Mouse (Mus musculus) WW6 (cell line): ENCODE data around the gene Foxj1.

Experiments used
- DNase-seq: peaks from one replicate; pipeline ENCODE4 v3.0.0-alpha.2; 2013; ENCODE audit warnings: low read depth, low spot score

The Foxj1 gene

DNA sequence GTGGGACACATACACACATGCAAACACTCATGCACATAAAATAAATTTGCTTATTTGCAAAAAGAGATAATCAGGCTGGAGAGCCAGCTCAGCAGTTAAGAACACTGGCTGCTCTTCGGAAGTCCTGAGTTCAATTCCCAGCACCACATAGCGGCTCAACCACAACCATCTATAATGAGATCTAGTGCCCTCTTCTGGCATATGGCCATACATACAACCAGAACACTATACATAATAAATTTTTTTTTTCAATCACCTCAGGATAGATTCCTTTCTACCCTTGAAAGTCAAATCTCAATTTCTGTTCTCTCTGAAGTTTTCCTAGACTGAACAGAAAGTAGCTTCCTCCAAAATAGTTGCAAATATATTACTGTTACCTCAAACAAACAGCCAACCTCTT is 29.8 kb downstream of the Foxj1 start:
- no peak for DNase-seq

DNA sequence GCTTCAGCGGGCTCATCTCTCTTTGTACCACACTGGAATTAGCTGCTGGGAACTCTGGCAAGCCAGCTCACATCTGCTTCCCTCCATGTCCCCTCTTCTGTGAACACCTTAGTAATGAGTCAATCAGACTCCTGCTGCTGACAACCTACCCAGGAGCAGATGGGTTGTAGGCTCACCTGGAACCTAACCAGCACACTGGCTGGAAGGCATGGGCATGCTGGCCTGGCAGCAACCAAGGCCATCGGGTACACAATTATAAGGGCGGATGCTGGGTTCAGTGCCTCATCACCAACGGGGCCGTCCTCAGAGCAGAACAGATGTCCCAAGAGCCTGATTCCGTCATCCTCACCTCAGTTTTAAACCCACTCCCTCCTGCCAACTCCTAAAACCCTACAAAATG is 36.6 kb downstream of the Foxj1 start:
- DNase-seq = no peak

DNA sequence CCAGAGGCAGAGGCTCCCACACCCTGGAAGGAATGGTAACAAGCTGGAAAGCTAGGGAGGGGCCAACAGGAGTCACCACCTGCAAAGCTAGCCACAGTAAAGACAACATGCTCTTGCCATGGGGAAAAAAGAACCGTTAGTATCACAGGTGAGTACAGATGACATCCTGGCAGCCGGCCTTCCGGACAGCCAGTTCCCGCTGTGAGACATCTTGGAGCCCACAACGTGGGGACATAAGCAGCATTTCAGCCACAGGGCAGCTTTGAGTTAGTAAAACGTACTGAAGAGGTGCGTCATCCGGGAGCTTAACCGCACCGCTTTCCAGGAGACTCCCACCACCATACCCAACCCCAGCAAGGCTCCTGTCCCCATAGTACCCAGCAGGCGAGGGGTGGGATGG is 37.0 kb downstream of the Foxj1 start:
- no peak for DNase-seq

DNA sequence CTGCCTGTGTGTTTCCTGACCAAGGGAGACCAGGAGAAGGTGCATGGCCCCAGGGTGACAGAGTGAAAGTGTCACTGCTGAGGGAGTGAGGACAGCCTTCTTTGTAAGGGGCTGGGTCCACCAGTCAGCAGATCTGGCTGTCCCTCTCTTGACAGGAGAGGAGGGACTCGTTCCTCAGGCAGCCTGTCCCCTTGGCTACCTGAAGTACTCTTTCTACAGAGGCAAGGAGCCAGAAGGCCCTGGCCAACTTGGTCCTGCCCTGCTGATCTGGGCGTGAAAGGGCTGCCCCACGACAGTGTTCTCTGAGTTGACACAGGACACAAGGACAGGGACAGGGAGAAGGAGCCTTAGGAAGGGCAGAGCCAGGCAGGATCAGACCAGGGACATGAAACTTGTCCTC is 38.2 kb downstream of the Foxj1 start:
- no peak for DNase-seq

DNA sequence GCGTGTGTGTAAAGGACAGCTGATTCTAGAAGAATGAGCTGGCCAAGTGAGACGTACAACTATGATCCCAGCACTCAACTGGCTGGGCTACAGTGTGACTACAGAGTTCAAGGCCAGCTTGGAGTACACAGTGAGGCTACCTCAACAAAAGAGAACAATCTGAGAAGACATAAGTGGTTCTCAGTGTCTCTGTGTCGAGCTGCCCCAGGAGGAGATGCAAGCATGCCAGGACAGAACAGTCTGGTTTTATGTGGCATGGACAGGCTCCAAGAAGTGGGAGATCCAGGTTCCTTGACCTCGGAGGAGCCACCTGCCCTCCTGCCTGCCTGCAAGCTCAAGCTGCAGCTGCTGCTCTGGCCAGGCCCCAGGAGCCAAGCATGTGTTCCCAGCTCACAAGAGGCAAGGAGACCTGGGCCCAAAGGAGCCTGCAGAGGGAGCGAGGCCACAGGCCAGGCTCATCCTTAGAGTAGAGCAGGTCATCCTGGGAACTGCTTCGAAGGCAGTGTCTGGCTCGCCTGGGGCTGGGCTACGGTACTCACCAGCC is 38.9 kb downstream of the Foxj1 start:
- DNase-seq = no peak

DNA sequence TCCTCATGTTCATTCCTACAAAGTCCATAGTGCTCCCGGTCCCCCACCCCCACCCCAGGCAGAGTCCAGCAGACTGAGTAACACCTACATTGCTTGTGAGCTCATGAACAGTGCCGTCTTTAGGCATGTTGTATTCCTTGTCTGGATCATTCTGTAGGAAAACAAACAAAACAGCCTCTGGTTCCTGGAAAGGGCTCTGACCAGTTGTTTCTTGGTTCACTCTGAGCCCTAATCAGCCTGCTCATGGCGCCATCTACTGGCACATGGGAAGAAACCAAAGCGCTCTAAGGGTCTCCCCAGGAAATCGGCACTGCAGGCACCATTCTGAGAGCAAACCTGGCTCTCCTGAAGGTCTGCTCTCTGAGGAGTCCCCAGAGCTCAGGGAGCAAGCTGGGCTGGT is 40.9 kb downstream of the Foxj1 start:
- DNase-seq = no peak

DNA sequence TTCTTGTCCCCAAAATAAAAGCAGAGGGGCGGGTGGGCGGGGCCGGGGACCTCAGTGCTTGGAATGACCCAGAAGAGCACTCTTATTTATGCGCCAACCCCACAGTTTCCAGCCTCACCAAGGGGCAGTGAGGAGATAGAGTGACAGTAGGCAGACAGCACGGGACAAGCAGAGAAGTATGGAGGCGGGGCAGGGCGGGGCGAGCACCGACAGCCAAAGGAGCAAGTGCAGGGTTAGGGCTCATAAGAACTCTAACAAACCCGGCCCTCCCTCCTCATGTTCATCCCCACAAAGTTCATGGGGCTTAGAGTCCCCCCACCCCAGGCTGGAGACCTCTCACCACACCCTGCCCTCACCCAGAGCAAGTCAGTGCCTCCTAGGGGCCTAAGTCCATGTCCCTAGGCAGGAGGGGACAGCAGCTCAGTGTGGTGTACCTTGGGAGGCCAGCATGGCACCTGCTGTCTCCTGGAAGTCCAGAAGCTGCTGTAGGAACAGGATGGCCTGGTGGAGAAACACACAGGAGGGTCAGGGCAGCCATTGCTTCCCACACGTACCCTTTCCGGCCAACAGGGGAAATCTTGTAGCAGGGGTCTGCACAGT is 41.6 kb downstream of the Foxj1 start:
- DNase-seq = no peak

DNA sequence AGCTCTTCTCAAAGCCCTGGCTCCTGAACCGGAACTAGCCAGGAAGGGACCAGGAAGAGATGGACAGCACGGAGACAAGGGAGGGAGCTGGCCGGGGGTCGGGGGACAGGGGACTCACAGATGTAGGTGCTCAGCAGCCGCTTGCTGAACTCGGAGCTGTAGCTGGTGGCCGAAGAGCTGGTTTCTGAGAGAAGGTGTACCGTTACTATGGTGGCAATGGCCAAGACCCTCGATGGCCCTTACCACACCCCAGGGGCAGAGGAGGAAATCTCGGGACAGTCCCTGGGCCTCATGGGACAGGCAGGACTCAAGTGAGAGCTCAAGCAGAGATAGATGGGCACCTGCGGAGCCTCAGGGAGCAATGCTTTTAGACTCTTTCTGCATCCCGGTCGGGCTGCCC is 42.8 kb downstream of the Foxj1 start:
- DNase-seq = no peak

DNA sequence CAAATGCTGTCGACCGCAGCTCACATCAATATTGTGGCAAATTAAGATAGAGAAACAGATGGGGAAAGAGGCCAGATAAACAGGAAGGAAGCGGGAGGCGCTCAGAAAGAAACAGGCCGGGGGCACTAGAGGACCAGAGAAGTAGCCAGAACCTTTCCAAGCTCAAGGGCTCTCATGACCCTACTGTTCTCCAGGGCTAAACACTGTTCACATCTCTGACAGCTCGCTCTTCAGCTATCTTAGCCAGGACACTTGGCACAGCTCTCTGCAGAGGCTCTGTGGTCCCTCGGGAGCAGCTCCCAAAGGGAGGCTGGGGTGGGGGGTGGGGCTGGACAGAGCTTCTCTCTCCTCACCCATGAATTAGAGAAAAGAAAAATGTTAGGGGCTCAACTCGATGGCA is 44.6 kb downstream of the Foxj1 start:
- no peak for DNase-seq

DNA sequence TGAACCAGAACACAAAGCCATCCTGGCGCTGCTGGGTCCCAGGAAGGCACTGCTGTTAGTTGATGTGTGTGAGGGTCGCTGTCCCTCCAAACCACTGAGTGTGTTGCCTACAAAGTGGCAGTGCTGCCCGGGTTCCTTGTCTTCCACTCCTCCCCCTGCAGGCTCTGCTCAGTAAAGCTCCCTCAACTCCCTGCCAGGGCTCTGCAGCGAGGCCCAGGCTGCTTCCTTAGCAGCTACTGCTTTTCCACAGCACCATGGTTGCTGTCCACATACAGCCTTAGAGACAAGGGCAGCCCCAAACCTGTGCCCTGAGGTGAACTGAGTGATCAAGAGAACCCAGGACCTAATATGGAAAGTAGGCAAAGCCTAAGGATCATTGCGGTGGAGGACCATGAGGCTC is 47.8 kb downstream of the Foxj1 start:
- no peak for DNase-seq

DNA sequence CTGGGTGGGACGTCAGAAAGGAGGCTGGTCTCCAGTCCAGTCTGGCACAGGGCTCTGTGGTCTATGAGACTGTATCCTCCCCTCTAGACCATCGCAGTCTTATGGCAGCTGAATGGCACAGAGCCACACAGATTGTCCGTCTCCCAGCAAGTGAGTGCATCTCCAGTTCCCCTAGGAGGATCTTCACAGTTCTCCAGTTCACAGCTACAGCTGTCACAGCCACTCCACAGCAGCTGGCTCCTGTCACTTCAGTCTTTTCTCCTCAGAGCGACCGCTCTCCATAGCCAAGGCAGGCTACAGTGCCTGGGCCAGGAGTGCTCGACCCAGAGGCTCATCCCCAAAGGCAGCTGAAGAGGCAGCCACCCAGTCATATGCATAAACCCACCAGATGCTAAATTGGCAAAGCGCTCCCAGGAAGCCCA is 49.4 kb downstream of the Foxj1 start:
- DNase-seq = no peak

DNA sequence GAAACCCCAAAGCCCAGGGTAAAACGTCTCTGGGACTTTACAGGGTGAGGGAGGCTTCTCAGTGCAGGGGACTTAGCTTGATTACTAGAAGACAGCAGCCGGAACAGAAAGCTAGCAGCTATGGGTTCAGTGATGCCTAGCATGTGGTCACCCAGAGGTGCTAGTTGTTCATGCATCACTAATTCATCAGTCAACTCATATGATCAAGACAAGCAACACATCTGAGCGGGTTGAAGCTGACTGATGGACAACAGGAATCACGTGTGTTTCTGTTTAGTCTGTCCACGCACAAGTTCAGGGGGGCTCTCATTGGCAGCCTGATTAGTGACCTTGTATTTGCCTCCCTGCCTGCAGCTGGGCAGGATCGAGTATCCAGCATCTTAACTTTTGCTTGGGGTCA is 51.2 kb downstream of the Foxj1 start:
- no peak for DNase-seq

DNA sequence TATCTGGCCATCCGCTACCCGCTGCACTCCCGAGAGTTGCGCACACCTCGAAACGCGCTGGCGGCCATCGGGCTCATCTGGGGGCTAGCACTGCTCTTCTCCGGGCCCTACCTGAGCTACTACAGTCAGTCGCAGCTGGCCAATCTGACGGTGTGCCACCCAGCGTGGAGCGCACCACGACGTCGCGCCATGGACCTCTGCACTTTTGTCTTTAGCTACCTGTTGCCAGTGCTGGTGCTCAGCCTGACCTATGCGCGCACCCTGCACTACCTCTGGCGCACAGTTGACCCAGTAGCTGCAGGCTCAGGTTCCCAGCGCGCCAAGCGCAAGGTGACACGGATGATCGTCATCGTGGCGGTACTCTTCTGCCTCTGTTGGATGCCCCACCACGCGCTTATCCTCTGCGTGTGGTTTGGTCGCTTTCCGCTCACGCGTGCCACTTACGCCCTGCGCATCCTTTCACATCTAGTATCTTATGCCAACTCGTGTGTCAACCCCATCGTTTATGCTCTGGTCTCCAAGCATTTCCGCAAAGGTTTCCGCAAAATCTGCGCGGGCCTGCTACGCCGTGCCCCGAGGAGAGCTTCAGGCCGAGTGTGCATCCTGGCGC is 52.2 kb downstream of the Foxj1 start:
- no peak for DNase-seq

DNA sequence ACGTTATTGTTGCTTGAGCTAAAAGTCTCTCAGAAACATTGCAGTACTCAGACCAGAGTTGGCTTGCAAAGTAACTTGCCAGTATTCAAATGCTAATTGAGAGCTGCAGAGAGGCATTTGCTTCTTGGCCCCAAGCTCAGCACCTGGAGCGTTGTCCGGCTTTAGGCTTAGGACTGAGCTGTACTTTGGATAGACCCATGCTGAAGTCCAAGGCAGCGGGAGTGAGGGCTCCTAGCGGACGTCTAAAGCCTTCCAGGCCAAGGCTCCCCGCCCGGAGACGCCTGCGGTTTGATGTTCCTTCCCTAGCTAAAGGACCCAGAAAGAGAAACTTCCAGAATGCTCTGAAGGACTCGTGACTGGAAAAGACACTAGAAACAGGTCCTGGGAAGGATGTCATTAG is 53.1 kb downstream of the Foxj1 start:
- no peak for DNase-seq

DNA sequence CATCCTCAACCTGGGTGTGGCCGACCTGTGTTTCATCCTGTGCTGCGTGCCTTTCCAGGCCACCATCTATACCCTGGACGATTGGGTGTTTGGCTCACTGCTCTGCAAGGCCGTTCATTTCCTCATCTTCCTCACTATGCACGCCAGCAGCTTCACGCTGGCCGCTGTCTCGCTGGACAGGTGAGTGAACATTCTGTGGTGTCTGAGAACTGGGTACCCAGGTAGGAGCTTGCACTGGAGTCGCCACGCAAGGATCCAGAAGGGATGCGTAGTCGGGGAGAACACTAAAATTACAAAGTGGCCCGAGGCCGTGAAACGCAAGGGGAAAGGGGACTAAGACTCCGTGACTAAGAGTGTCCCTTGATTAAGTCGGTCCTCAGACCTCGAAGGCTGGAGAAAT is 53.5 kb downstream of the Foxj1 start:
- no peak for DNase-seq

DNA sequence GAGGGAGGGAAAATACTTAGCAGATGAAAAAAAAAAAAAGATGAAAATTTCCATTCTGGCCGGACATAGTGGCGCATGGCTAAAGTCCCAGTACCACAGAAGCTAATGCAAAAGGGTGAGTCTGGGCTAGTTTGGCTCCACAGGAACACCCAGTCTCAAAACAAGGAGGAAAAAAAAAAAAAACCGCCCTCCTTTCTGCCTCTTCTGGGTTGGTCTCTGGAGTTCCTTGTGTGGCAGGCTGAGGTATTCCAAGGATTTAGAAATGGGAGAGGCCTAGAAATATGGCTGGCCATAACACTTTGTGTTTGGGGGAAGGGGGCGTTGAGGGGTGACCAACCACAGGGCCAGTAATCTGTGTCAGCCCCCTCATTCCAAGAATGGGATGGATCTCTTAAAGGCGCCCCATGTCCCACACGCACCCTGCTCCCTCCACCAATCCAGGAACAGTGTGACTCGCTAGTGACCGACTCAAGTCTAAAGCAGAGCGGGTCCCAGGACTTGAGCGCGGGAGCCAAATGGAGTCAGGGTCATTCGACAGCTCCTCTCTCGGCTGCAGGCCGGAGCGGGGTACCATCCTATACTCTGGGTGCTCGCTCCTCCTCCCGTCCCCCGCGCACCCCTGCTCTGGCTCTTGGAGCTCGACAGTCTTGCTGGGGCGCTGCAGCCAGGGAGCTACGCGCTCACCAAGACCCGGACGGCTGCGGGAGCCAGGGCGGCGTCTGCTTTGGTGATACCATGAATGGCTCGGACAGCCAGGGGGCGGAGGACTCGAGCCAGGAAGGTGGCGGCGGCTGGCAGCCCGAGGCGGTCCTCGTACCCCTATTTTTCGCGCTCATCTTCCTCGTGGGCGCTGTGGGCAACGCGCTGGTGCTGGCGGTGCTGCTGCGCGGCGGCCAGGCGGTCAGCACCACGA is 54.2 kb downstream of the Foxj1 start, which contains the start of gene Galr2:
Gene Galr2, plus strand, starts transcription at position 189 of the 913 bp plus-strand sequence.
- no peak for DNase-seq
